Comparison of ENCODE assay signal across 20 mouse cellular contexts in the genomic region with DNA sequence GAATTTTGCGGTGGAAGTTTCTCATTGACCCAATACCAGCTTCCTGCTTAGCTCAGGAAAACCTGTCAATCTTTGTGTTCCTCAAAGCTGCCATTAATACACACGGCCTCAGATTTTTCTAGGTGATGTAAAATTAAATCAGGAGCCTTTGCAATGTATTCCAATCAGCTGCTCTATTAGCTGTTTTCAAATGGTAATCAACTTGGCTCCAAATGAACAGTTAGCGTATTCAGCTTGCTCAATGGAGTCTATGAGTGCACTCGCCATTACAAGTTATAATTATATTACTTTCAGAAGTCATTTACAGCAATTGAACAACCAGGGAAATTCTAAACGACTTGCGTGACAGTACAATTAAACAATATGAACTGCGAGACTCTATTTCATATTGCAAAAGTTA.
A peak's percentile ranks its signal among the peaks of the same experiment; 100 is the strongest.
DNase-seq lines count a peak whose midpoint lies in the region; ATAC-seq and TF ChIP-seq lines count a peak whose summit lies in the region.
"Had no signal": no experiment of that assay in that cellular context is flagged by ENCODE, and none has a peak within 500 bp of the region (broad histone marks: within the 10 kb centered on the region; RNA-seq: fewer than 3 reads in every experiment).

No protein-coding gene starts in this region.

- no peaks in the 10 kb centered on the region for H3K36me3 ChIP-seq in forebrain, postnatal 0 days (ENCODE audit: insufficient read depth)
- H3K36me3 ChIP-seq: embryonic facial prominence, embryonic 15.5 days; heart, embryonic 15.5 days; hindbrain, embryonic 10.5 days had no signal

- no peak for DNase-seq in layer of hippocampus, adult 2 months (ENCODE audit: low spot score in 2 of 2)
- no peak for DNase-seq in layer of hippocampus, adult 8-10 months (ENCODE audit: low spot score in 2 of 2)
- DNase-seq in brain, embryonic 14.5 days (ENCODE audit: low read depth), result peak; percentile 86
- DNase-seq in brain, embryonic 18.5 days (ENCODE audit: low read depth, low spot score), result peak; percentile 12
- DNase-seq in forebrain, postnatal 0 days, result peak; percentile 17
- DNase-seq: adrenal gland, adult 2 months; adrenal gland, postnatal 25 days; cerebellum, adult 11 months; cerebellum, adult 8-10 months; cerebellum, postnatal 14 days; embryo, embryonic 11 days; heart, adult 2 months had no signal

- no peaks in the 10 kb centered on the region for H3K9me3 ChIP-seq in forebrain, postnatal 0 days (ENCODE audit: low read length)
- H3K9me3 ChIP-seq: embryonic facial prominence, embryonic 15.5 days; heart, embryonic 15.5 days; hindbrain, embryonic 10.5 days had no signal

- H3K4me2 ChIP-seq in forebrain, postnatal 0 days (ENCODE audit: low read depth), result peak overlapping the region; percentile 26; the same call in 1 of the 2 replicates
- H3K4me2 ChIP-seq: embryonic facial prominence, embryonic 15.5 days; heart, embryonic 11.5 days; heart, embryonic 15.5 days; hindbrain, embryonic 14.5 days had no signal

- H3K4me3 ChIP-seq in layer of hippocampus, adult 2 months, result peak overlapping the region; percentile 24; the same call in 1 of the 2 replicates
- no peak overlapping the region for H3K4me3 ChIP-seq in forebrain, postnatal 0 days (ENCODE audit: low read depth, low read length)
- H3K4me3 ChIP-seq: embryonic facial prominence, embryonic 15.5 days; heart, adult 2 months; heart, embryonic 15.5 days; hindbrain, embryonic 10.5 days had no signal

- H3K27me3 ChIP-seq in forebrain, postnatal 0 days (ENCODE audit: insufficient read depth, low read length), result no peaks in the 10 kb centered on the region
- H3K27me3 ChIP-seq: embryonic facial prominence, embryonic 15.5 days; heart, embryonic 15.5 days had no signal

- no peak for TF ChIP-seq CTCF in layer of hippocampus, adult 2 months (conservative IDR thresholded peaks at IDR 0.05)
- TF ChIP-seq CTCF in brain, embryonic 14.5 days (IDR thresholded peaks at IDR 0.05; ENCODE audit: borderline replicate concordance, extremely low read depth, insufficient read depth, insufficient read length), result no peak
- no peak for TF ChIP-seq CTCF in forebrain, postnatal 0 days (IDR thresholded peaks at IDR 0.05; ENCODE audit: low read depth)

- ATAC-seq in forebrain, postnatal 0 days, result peak; percentile 63; the same call in 1 of the 2 replicates
- no peak for ATAC-seq in erythroblast, adult 5-6 weeks (replicated peaks; ENCODE audit: low FRiP score, poor library complexity, severe bottlenecking)
- ATAC-seq: inflammation-experienced regulatory T-cells, adult 6 months; intestine, postnatal 0 days had no signal

- no peak overlapping the region for H3K27ac ChIP-seq in layer of hippocampus, adult 2 months
- H3K27ac ChIP-seq in forebrain, postnatal 0 days (ENCODE audit: low read depth, low read length), result no peak overlapping the region
- H3K27ac ChIP-seq: embryonic facial prominence, embryonic 15.5 days; heart, adult 2 months; heart, embryonic 15.5 days; hindbrain, embryonic 10.5 days; hindbrain, embryonic 14.5 days had no signal

- H3K9ac ChIP-seq in forebrain, postnatal 0 days, result no peak overlapping the region
- H3K9ac ChIP-seq: embryonic facial prominence, embryonic 15.5 days; heart, embryonic 15.5 days; hindbrain, embryonic 14.5 days had no signal

- TF ChIP-seq POLR2A in brain, embryonic 14.5 days (IDR thresholded peaks at IDR 0.05; ENCODE audit: borderline replicate concordance, extremely low read depth, insufficient read depth, insufficient read length, poor library complexity, severe bottlenecking), result no peak

- 21% methylated on average over 7 of the region's 7 CpGs for WGBS in forebrain, postnatal 0 days

- no peaks in the 10 kb centered on the region for H3K4me1 ChIP-seq in forebrain, postnatal 0 days (ENCODE audit: insufficient read depth)
- H3K4me1 ChIP-seq: embryonic facial prominence, embryonic 15.5 days; heart, embryonic 15.5 days; hindbrain, embryonic 10.5 days had no signal

Comparison
In these comparisons a context has a peak if more than half of its experiments do, and no peak if none do; other contexts are left out.
1. DNase-seq: peak in brain, embryonic 14.5 days (single experiment), brain, embryonic 18.5 days (single experiment) and forebrain, postnatal 0 days (single experiment); none in layer of hippocampus, adult 2 months (0 of 2) and layer of hippocampus, adult 8-10 months (0 of 2).